Mouse (Mus musculus): ENCODE results near the gene Bnc2.

The Bnc2 gene

GRCm38 (mm10) chr4:84675171-84675973 is at the start of gene Bnc2:
Bnc2 (minus strand) TSS chr4:84675275.
- in situ Hi-C loops (cut with MboI), result no loop called here

GRCm38 (mm10) chr4:84707961-84708360 is 32.9 kb upstream of the Bnc2 start:
- in situ Hi-C loops (cut with MboI), result no loop called here

GRCm38 (mm10) chr4:84685521-84686366 is 10.7 kb upstream of the Bnc2 start:
- in situ Hi-C loops (cut with MboI), result no loop called here

GRCm38 (mm10) chr4:84685009-84685408 is 9.9 kb upstream of the Bnc2 start:
- in situ Hi-C loops (cut with MboI), result no loop called here

DNA sequence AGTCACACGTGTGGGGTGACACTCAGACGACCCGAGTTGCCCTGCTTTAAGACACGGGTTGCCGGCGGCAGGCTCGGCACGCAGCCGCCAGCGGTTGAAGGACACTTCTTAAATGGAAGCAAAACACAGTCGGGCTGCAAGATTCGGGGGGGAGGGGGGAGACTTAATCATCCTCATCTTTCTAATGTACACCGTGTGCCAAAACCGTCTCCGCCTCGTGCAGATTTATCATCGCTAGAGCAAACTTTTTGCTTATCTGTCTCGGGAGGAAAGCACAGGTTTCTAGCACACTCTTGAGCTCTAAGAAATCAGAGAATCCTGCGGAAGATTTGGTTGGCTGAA is 870 bp upstream of the Bnc2 start:
- in situ Hi-C loops (cut with MboI), result no loop called here

DNA sequence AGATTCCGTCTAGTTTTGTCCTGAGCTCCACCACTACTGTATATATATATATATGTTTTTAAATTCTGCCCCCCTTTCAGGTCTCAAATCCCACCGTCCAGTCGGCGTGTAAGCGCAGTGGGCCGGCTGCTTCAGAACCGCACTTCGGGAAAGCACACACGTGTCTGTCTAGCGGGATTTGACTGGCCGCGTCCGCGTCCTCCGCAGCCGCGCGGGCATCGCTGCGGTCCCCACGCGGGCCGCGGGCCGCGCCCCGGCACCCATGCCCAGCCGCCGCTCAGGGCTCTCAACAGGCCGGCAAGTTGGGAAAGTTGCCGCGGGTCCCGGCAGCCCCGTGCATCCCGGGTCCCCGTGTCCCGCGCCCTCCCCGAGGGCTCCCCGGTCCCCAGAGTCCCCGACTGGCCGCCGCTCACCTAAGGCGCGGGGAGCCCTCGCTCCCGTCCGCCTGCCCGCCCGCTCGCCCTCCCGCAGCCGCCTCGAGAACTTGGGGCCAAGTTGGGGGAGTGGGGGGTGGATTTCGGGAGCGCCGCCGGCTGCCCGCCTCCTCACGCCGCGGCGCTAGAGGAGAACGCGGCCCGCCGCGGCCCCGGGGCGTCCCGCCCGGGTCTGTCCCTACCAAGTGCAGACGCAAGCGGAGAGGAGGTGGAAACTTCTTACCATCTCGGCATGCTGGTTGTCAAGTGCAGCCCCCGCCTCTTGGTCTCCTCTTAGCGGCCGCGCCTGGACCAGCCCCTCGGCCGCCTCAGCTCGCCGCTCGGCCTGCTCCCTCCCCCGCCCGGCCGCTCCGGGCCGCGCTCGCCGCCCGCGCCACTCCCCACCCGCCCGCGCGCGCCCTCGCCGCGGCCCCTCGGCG is 531 bp downstream of the Bnc2 start:
- in situ Hi-C loops (cut with MboI), result no loop called here

- in situ Hi-C loops (cut with MboI), result no loop called here
These were observed 1.3 kb downstream of the Bnc2 start for GRCm38 (mm10) chr4:84673681-84674307.

DNA sequence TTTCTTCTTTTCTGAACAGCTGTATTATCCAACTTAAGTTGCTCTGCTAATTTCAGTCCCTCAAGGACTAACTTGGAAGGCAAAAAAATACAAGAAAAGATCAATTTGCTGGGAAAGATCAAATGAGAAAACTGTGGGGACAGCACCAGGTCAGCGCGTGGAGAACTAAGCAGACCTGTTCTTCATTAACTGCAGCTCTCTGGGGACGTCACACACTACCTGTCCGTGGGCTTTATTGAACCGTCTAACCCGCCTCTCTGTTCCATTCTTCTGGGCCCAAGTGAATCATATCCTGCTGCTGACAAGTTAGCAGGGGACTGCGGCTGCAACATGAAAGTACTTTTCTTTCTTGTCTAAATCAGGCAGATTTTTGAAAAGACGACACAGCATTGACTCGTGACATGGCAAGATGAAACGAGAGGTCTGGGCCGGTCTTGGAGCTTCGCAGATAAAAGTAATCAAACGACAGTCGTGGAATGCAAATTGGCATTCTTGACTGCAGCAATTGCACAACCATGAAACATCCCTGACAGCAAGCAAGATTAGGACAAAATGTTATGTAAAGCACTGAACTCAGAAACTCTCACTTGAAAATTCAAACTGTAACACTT is 2.8 kb downstream of the Bnc2 start:
- in situ Hi-C loops (cut with MboI), result no loop called here

DNA sequence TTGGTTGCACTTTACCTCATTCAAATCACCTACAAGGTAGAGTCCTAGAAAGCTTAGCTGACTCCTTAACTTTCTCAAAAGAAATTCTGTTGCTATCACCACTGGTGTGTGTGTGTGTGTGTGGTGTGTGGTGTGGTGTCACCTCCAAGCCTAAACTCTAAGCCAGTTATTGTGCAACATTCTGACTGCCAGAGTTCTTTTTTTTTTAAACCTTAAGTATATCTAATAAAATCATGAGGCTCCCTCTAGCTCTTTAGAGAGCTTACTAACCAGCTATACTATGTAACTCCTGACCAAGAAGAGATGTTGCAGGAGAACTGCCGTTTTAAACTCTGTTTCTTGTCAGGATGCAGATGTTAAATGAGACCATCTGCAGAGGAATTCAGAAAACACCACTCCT is 4.1 kb downstream of the Bnc2 start:
- in situ Hi-C loops (cut with MboI), result no loop called here

- in situ Hi-C loops (cut with MboI), result no loop called here
These were observed 5.4 kb downstream of the Bnc2 start for GRCm38 (mm10) chr4:84669650-84670049.

GRCm38 (mm10) chr4:84668949-84669605 is 6.0 kb downstream of the Bnc2 start:
- in situ Hi-C loops (cut with MboI), result no loop called here

GRCm38 (mm10) chr4:84668226-84668625 is 6.8 kb downstream of the Bnc2 start:
- in situ Hi-C loops (cut with MboI), result no loop called here

- in situ Hi-C loops (cut with MboI), result no loop called here
These were observed 12.6 kb downstream of the Bnc2 start for GRCm38 (mm10) chr4:84662228-84663065.

GRCm38 (mm10) chr4:84661341-84661740 is 13.7 kb downstream of the Bnc2 start:
- in situ Hi-C loops (cut with MboI), result no loop called here

- in situ Hi-C loops (cut with MboI), result no loop called here
These were observed 23.3 kb downstream of the Bnc2 start for GRCm38 (mm10) chr4:84651786-84652185.

DNA sequence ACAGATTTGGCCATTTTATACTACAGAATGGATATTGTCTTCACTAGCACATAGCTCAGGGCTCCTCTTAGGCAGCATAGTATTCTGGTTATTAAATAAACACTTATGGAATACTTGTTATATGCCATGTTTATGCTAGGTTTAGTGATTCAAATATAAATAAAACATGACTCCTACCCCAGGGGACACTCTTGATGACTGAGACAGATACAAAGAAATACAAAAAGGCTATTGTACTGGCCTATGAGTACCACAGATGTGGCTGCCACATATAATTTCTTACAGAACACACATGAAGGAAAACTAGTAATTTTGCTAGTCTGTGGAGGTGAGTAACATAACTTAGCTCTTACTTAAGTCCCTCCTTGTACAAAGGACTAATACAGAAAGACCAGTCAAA is 28.5 kb downstream of the Bnc2 start:
- in situ Hi-C loops (cut with MboI), result no loop called here

- in situ Hi-C loops (cut with MboI), result no loop called here
These were observed 35.9 kb downstream of the Bnc2 start for GRCm38 (mm10) chr4:84639166-84639565.

DNA sequence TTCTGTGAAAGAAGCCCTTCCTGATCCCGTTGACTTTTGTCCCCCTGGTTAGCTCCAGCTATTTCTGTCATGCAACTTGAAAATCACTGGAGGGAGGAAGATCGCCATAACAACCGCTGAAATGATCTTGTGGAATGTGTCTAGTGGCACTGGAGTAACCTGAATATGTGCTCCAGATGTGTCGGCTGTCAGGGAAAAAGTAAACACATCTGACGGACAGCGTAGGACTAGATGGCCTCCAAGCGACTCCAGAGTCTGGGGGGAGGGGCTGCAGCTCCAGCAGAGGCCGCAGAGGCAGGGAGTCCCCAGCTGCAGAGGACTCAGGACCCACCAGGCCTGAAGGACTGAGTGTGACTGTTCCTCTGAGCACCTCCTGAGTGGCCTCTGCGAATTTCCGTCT is 37.4 kb downstream of the Bnc2 start:
- in situ Hi-C loops (cut with MboI), result no loop called here

DNA sequence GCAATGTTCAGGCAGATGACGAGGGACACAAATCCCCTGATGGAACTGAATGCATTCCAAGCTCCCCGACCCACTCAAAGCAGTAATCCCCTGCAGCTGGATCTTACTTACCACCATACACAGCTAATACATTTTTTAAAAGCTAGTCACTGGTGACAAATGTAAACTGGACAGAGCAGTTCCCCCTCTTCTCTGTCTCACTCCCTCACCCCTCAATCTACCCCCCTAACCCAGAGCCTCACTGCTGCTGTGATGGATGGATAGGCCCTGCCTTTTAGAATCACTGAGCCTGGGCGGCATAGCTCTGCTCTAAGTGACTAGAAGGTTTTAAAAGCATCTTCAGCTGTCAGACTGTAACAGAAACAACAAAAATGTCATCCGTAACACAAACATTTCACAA is 40.3 kb downstream of the Bnc2 start:
- in situ Hi-C loops (cut with MboI), result no loop called here

GRCm38 (mm10) chr4:84633991-84634390 is 41.1 kb downstream of the Bnc2 start:
- in situ Hi-C loops (cut with MboI), result no loop called here
